Mouse (Mus musculus): ENCODE measurements around the gene Zbtb2.

- no peak for TF ChIP-seq GATA1 (IDR thresholded peaks at IDR 0.05; ENCODE audit: borderline replicate concordance, low read length)
- no peak for TF ChIP-seq FLI1 (IDR thresholded peaks at IDR 0.05; ENCODE audit: low read length)
These were observed 47.5 kb upstream of the Zbtb2 start for GRCm38 (mm10) chr10:4435416-4435815.
